Mouse (Mus musculus): Measurements from ENCODE around the gene Zfp92.

Zfp92 gene

GRCm38 (mm10) chrX:73474340-73475165 is 63.7 kb downstream of the Zfp92 start:
- no peak for DNase-seq (ENCODE audit: low read depth, low spot score)

- no peak for DNase-seq (ENCODE audit: low read depth, low spot score)
These were observed 64.9 kb downstream of the Zfp92 start for GRCm38 (mm10) chrX:73475658-73476256.

GRCm38 (mm10) chrX:73476621-73477020 is 65.7 kb downstream of the Zfp92 start:
- DNase-seq (ENCODE audit: low read depth, low spot score) = peak; percentile 12

- no peak for DNase-seq (ENCODE audit: low read depth, low spot score)
These were observed 66.6 kb downstream of the Zfp92 start for GRCm38 (mm10) chrX:73477500-73477899.

Measured in ZHBTc4 (cell line).